ENCODE assay signal across 16 mouse cellular contexts in the genomic region with DNA sequence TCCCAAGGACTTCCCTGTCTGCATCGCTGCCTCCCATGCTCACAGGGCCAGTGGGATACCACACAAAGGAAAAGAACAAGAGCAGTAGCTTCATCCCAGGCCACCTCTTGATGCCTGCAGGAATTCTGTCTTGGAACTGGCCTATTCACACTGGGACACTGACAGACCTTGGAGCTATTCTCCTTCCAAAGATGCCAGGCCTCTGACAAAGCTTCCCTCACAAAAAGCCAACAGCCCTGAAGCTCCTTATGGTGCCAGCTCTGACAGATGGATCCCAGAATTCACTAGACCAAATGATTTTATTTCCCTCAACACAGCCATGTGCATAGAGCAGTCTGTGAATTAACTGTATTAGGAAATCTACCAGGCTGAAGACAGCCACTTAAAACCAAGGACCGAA.
A peak's percentile ranks its signal among the peaks of the same experiment; 100 is the strongest.
DNase-seq lines count a peak whose midpoint lies in the region; ATAC-seq and TF ChIP-seq lines count a peak whose summit lies in the region.
"Had no signal": no experiment of that assay in that cellular context is flagged by ENCODE, and none has a peak within 500 bp of the region (broad histone marks: within the 10 kb centered on the region; RNA-seq: fewer than 3 reads in every experiment).

No protein-coding gene starts in this region.

- ATAC-seq in hindbrain, embryonic 15.5 days (ENCODE audit: low FRiP score, low read depth), result no peak
- ATAC-seq in hindbrain, embryonic 11.5 days (ENCODE audit: low FRiP score), result no peak
- ATAC-seq: midbrain, embryonic 13.5 days had no signal

- 79% methylated on average over 2 of the region's 2 CpGs for WGBS in hindbrain, embryonic 15.5 days
- WGBS in hindbrain, embryonic 11.5 days, result 90% methylated on average over 2 of the region's 2 CpGs

- no peak for TF ChIP-seq CTCF in layer of hippocampus, adult 2 months (conservative IDR thresholded peaks at IDR 0.05)

- no peak overlapping the region for H3K9ac ChIP-seq in hindbrain, embryonic 15.5 days
- no peak overlapping the region for H3K9ac ChIP-seq in hindbrain, embryonic 11.5 days (ENCODE audit: low read depth, low read length)
- H3K9ac ChIP-seq: embryonic facial prominence, embryonic 15.5 days; midbrain, embryonic 13.5 days; neural tube, embryonic 12.5 days; stomach, embryonic 15.5 days had no signal

- H3K4me3 ChIP-seq in hindbrain, embryonic 15.5 days, result no peak overlapping the region
- H3K4me3 ChIP-seq in hindbrain, embryonic 11.5 days (ENCODE audit: low read depth, low read length), result no peak overlapping the region
- no peak overlapping the region for H3K4me3 ChIP-seq in layer of hippocampus, adult 2 months
- H3K4me3 ChIP-seq: embryonic facial prominence, embryonic 15.5 days; midbrain, embryonic 13.5 days; neural tube, embryonic 12.5 days; stomach, embryonic 15.5 days had no signal

- H3K4me1 ChIP-seq in hindbrain, embryonic 15.5 days (replicated peaks), result peaks cover 33% of the 10 kb centered on the region
- peaks cover 3% of the 10 kb centered on the region; the same call in 1 of the 2 replicates for H3K4me1 ChIP-seq in hindbrain, embryonic 11.5 days (replicated peaks; ENCODE audit: control insufficient read depth, insufficient read depth, low read length)
- H3K4me1 ChIP-seq: stomach, embryonic 15.5 days had no signal

- H3K36me3 ChIP-seq in hindbrain, embryonic 15.5 days, result no peaks in the 10 kb centered on the region
- H3K36me3 ChIP-seq in hindbrain, embryonic 11.5 days (ENCODE audit: control insufficient read depth, insufficient read depth, low read length), result no peaks in the 10 kb centered on the region
- H3K36me3 ChIP-seq: embryonic facial prominence, embryonic 15.5 days; G1E; midbrain, embryonic 13.5 days; neural tube, embryonic 12.5 days; stomach, embryonic 15.5 days had no signal

- no peaks in the 10 kb centered on the region for H3K27me3 ChIP-seq in hindbrain, embryonic 15.5 days
- H3K27me3 ChIP-seq in hindbrain, embryonic 11.5 days (ENCODE audit: control insufficient read depth, insufficient read depth, low read length), result no peaks in the 10 kb centered on the region
- H3K27me3 ChIP-seq: embryonic facial prominence, embryonic 15.5 days; midbrain, embryonic 13.5 days; neural tube, embryonic 12.5 days; stomach, embryonic 15.5 days had no signal

- intact Hi-C loops in heart, postnatal 10 days (cut with DNase I), result no loop called here
- intact Hi-C loops in gastrocnemius, postnatal 36 days (cut with DNase I), result no loop called here

- no peaks in the 10 kb centered on the region for H3K9me3 ChIP-seq in hindbrain, embryonic 15.5 days
- no peaks in the 10 kb centered on the region for H3K9me3 ChIP-seq in hindbrain, embryonic 11.5 days (ENCODE audit: control insufficient read depth, low read length)
- H3K9me3 ChIP-seq: embryonic facial prominence, embryonic 15.5 days; midbrain, embryonic 13.5 days; neural tube, embryonic 12.5 days; stomach, embryonic 15.5 days had no signal

- no peak overlapping the region for H3K4me2 ChIP-seq in hindbrain, embryonic 15.5 days
- H3K4me2 ChIP-seq in hindbrain, embryonic 11.5 days (replicated peaks; ENCODE audit: low read depth, low read length), result no peak overlapping the region
- H3K4me2 ChIP-seq: embryonic facial prominence, embryonic 15.5 days; midbrain, embryonic 13.5 days; neural tube, embryonic 12.5 days; stomach, embryonic 15.5 days had no signal

- peak overlapping the region; percentile 37 for H3K27ac ChIP-seq in hindbrain, embryonic 15.5 days (replicated peaks)
- no peak overlapping the region for H3K27ac ChIP-seq in hindbrain, embryonic 11.5 days (ENCODE audit: low read depth, low read length)
- H3K27ac ChIP-seq in layer of hippocampus, adult 2 months, result peak overlapping the region; percentile 49
- H3K27ac ChIP-seq: embryonic facial prominence, embryonic 15.5 days; midbrain, embryonic 13.5 days; neural tube, embryonic 12.5 days; stomach, embryonic 15.5 days had no signal

- no peak for DNase-seq in hindbrain, embryonic 11.5 days (ENCODE audit: low spot score)
- peak; percentile 96 for DNase-seq in brain, adult 2 months (ENCODE audit: low read depth, low spot score)
- DNase-seq in cerebellum, adult 8-10 months, result peak; percentile 75
- DNase-seq in layer of hippocampus, adult 2 months (ENCODE audit: low spot score in 2 of 2), result peak; percentile 66 to 82
- DNase-seq in heart, postnatal 10 days, result no peak
- no peak for DNase-seq in gastrocnemius, adult 18-20 months (ENCODE audit: low spot score)
- DNase-seq in gastrocnemius, postnatal 36 days, result no peak
- DNase-seq: adrenal gland, postnatal 36 days; heart, postnatal 36 days; kidney, adult 18-20 months had no signal

Comparison
In these comparisons a context has a peak if more than half of its experiments do, and no peak if none do; other contexts are left out.
1. DNase-seq: peak in brain, adult 2 months (single experiment), cerebellum, adult 8-10 months (single experiment) and layer of hippocampus, adult 2 months (2 of 2); none in hindbrain, embryonic 11.5 days (single experiment), heart, postnatal 10 days (0 of 2), gastrocnemius, adult 18-20 months (single experiment) and gastrocnemius, postnatal 36 days (0 of 2).